Mouse (Mus musculus) urinary bladder, postnatal 0 days (tissue): ENCODE results near the gene Inava. TPM values are rescaled to one million over a fixed set of nuclear protein-coding genes. Genes with fewer than 3 reads are reported as not detected.

ENCODE experiments used
- polyA plus RNA-seq: library from polyadenylated mRNA; unstranded; fragments of >200 nt; fragmentation: Nextera tagmentation; extraction: Ambion mirVana; gene quantifications from 2 replicates; pipeline ENCODE4 v1.2.1, GENCODE M21; 2015

Inava gene
- 9.7 and 12.5 TPM in 2 replicates for polyA plus RNA-seq

GRCm38 (mm10) chr1:136233892-136234594 is at the start of gene Inava:
Gene Inava (minus strand): TSS chr1:136234264.

GRCm38 (mm10) chr1:136260635-136261238 is 26.7 kb upstream of the Inava start, which contains the start of gene Gpr25:
Gene Gpr25 (minus strand): TSS chr1:136260873.

GRCm38 (mm10) chr1:136212803-136213202 is 21.3 kb downstream of the Inava start, which contains the start of gene Mroh3:
Gene Mroh3 (minus strand): TSS chr1:136212828.

Other genes starting within 250 kb of the Inava start
- not detected in 2 replicates for gene Igfn1, start 227.9 kb downstream of the Inava start, polyA plus RNA-seq
- 64.1 and 64.3 TPM in 2 replicates for gene Tmem9, start 226.1 kb downstream of the Inava start, polyA plus RNA-seq
- not detected in 2 replicates for gene Ascl5, start 183.5 kb downstream of the Inava start, polyA plus RNA-seq
- not detected in 2 replicates for gene Cacna1s, start 181.5 kb downstream of the Inava start, polyA plus RNA-seq
- 0.53 and 0.59 TPM in 2 replicates for gene Kif21b, start 102.9 kb downstream of the Inava start, polyA plus RNA-seq
- gene Mroh3, start 21.4 kb downstream of the Inava start, polyA plus RNA-seq, result 0.10 TPM in 1 of 2 replicates, not detected in the other
- not detected in 2 replicates for gene Gpr25, start 26.6 kb upstream of the Inava start, polyA plus RNA-seq
- 7.3 and 8.3 TPM in 2 replicates for gene Camsap2, start 111.8 kb upstream of the Inava start, polyA plus RNA-seq
- 9.2 and 10.0 TPM in 2 replicates for gene Ddx59, start 181.0 kb upstream of the Inava start, polyA plus RNA-seq
- gene Kif14, start 232.1 kb upstream of the Inava start, polyA plus RNA-seq, result 4.6 and 5.4 TPM in 2 replicates